Mouse (Mus musculus) forebrain, embryonic 13.5 days (tissue): ENCODE results near the gene Rnf214. TPM values are rescaled to one million over a fixed set of nuclear protein-coding genes. Genes with fewer than 3 reads are reported as not detected.

Experiments used
- ATAC-seq: fragments of 200-750 bp; cut with Nextera tagmentation; 2 replicates; pipeline ENCODE4 v1.8.0; 2017
- H3K27ac ChIP-seq: fragments of 300-500 bp; sonication (generic); 2 replicates; pipeline ENCODE4 v1.5.1; 2015; ENCODE audit warnings: inconsistent platforms, mild to moderate bottlenecking, moderate library complexity
- H3K27me3 ChIP-seq: fragments of 300-500 bp; sonication (generic); 2 replicates; pipeline ENCODE4 v1.6.1; 2015; ENCODE audit warnings: mild to moderate bottlenecking, inconsistent platforms
- H3K36me3 ChIP-seq: fragments of 300-500 bp; sonication (generic); 2 replicates; pipeline ENCODE4 v1.6.1; 2015; ENCODE audit warnings: mild to moderate bottlenecking, inconsistent platforms; ENCODE audit not compliant: poor library complexity, severe bottlenecking
- H3K4me1 ChIP-seq: fragments of 300-500 bp; sonication (generic); 2 replicates; pipeline ENCODE4 v1.6.1; 2015; ENCODE audit warnings: inconsistent platforms
- H3K4me2 ChIP-seq: fragments of 300-500 bp; sonication (generic); 2 replicates; pipeline ENCODE4 v1.6.1; 2015; ENCODE audit warnings: inconsistent platforms, mild to moderate bottlenecking, moderate library complexity
- H3K4me3 ChIP-seq: fragments of 300-500 bp; sonication (generic); 2 replicates; pipeline ENCODE4 v1.5.1; 2015; ENCODE audit warnings: mild to moderate bottlenecking, inconsistent platforms
- H3K9ac ChIP-seq: fragments of 300-500 bp; sonication (generic); 2 replicates; pipeline ENCODE4 v1.6.1; 2015; ENCODE audit warnings: mild to moderate bottlenecking, inconsistent platforms
- H3K9me3 ChIP-seq: fragments of 300-500 bp; sonication (generic); replicated peaks from 2 replicates; pipeline ENCODE4 v1.6.1; 2016; ENCODE audit warnings: inconsistent platforms
- WGBS: fragments of 180-500 bp; shearing (Covaris S2); methylation state at CpG from one replicate; pipeline ENCODE4 v1.1.7; 2015; 5-methylcytosine and 5-hydroxymethylcytosine counted together
- polyA plus RNA-seq: library from polyadenylated mRNA; unstranded; fragments of >200 nt; fragmentation: Nextera tagmentation; extraction: Ambion mirVana; gene quantifications from 2 replicates; pipeline ENCODE4 v1.2.1, GENCODE M21; 2015

Rnf214 gene
- 92.9 and 94.3 TPM in 2 replicates for polyA plus RNA-seq

GRCm38 (mm10) chr9:45906355-45907077, at the start of gene Rnf214, which contains the start of gene Pcsk7:
Gene Rnf214 (minus strand): TSS chr9:45906911.
Gene Pcsk7 (plus strand): TSS chr9:45906497.
- peak; percentile 94 for ATAC-seq
- Histone ChIP-seq H3K9me3 (no peaks in the 10 kb centered on the region), H3K36me3 (peaks cover 45% of the 10 kb centered on the region)

GRCm38 (mm10) chr9:45955107-45955963, 48.6 kb upstream of the Rnf214 start, which contains the start of gene Sidt2:
Gene Sidt2 (minus strand): TSS chr9:45955258.
- peak within 1 kb of the TSS; percentile 91 for H3K4me3 ChIP-seq
- H3K4me2 ChIP-seq = peak within 1 kb of the TSS; percentile 96
- ATAC-seq = peak; percentile 98
- peaks cover 48% of the 10 kb centered on the region for H3K4me1 ChIP-seq
- no peaks in the 10 kb centered on the region for H3K9me3 ChIP-seq
- H3K27me3 ChIP-seq = no peaks in the 10 kb centered on the region
- peak within 1 kb of the TSS; percentile 89 for H3K9ac ChIP-seq
- WGBS = under 1% methylated on average over 43 of the region's 48 CpGs
- peaks cover 20% of the 10 kb centered on the region for H3K36me3 ChIP-seq
- H3K27ac ChIP-seq = peak within 1 kb of the TSS; percentile 75

More at GRCm38 (mm10) chr9:45906355-45907077, at the start of gene Rnf214, which contains the start of gene Pcsk7:
- H3K4me1 ChIP-seq = peaks cover 31% of the 10 kb centered on the region
- H3K9ac ChIP-seq = peak within 1 kb of the TSS; percentile 93
- H3K4me2 ChIP-seq = peak within 1 kb of the TSS; percentile 86
- H3K27ac ChIP-seq = peak within 1 kb of the TSS; percentile 95
- WGBS = under 1% methylated on average over 64 of the region's 80 CpGs
- peak within 1 kb of the TSS; percentile 90 for H3K4me3 ChIP-seq
- H3K27me3 ChIP-seq = no peaks in the 10 kb centered on the region

- Histone ChIP-seq H3K4me1 (peaks cover 48% of the 10 kb centered on the region), H3K36me3 (peaks cover 24% of the 10 kb centered on the region), H3K4me3 (peak overlapping the region; percentile 91), H3K9me3 (no peaks in the 10 kb centered on the region), H3K27ac (peak overlapping the region; percentile 75), H3K9ac (peak overlapping the region; percentile 89), H3K4me2 (peak overlapping the region; percentile 96), H3K27me3 (no peaks in the 10 kb centered on the region)
- WGBS = under 1% methylated on average over 61 of the region's 63 CpGs
- peak; percentile 37; the same call in 1 of the 2 replicates for ATAC-seq
Observed at GRCm38 (mm10) chr9:45954294-45955106, 47.8 kb upstream of the Rnf214 start.

- H3K27ac ChIP-seq = no peak overlapping the region
- peaks cover 31% of the 10 kb centered on the region for H3K36me3 ChIP-seq
- WGBS = 65% methylated on average over 13 of the region's 13 CpGs
- H3K27me3 ChIP-seq = no peaks in the 10 kb centered on the region
- peak overlapping the region; percentile 89 for H3K9ac ChIP-seq
- peak overlapping the region; percentile 91 for H3K4me3 ChIP-seq
- ATAC-seq = no peak
- H3K9me3 ChIP-seq = no peaks in the 10 kb centered on the region
- H3K4me1 ChIP-seq = peaks cover 44% of the 10 kb centered on the region
- peak overlapping the region; percentile 96 for H3K4me2 ChIP-seq
Observed at GRCm38 (mm10) chr9:45953511-45954293, 47.0 kb upstream of the Rnf214 start.

- H3K9me3 ChIP-seq = no peaks in the 10 kb centered on the region
- H3K27me3 ChIP-seq = no peaks in the 10 kb centered on the region
- peak overlapping the region; percentile 89; the same call in 1 of the 2 replicates for H3K9ac ChIP-seq
- no peak for ATAC-seq
- peak overlapping the region; percentile 96 for H3K4me2 ChIP-seq
- H3K27ac ChIP-seq = no peak overlapping the region
- H3K36me3 ChIP-seq = peaks cover 39% of the 10 kb centered on the region
- 78% methylated on average over 7 of the region's 7 CpGs for WGBS
- no peak overlapping the region for H3K4me3 ChIP-seq
- H3K4me1 ChIP-seq = peaks cover 39% of the 10 kb centered on the region
Observed at GRCm38 (mm10) chr9:45952890-45953289, 46.2 kb upstream of the Rnf214 start.

- Histone ChIP-seq H3K4me2 (no peak overlapping the region), H3K36me3 (peaks cover 48% of the 10 kb centered on the region), H3K4me1 (peaks cover 33% of the 10 kb centered on the region), H3K27me3 (no peaks in the 10 kb centered on the region), H3K9ac (no peak overlapping the region), H3K27ac (no peak overlapping the region), H3K4me3 (no peak overlapping the region), H3K9me3 (no peaks in the 10 kb centered on the region)
- no peak for ATAC-seq
- WGBS = 90% methylated on average over 4 of the region's 4 CpGs
Observed at GRCm38 (mm10) chr9:45952057-45952456, 45.3 kb upstream of the Rnf214 start.

- 93% methylated on average over 10 of the region's 10 CpGs for WGBS
- ATAC-seq = no peak
- peaks cover 97% of the 10 kb centered on the region for H3K36me3 ChIP-seq
Observed at GRCm38 (mm10) chr9:45946872-45947183, 40.1 kb upstream of the Rnf214 start.

GRCm38 (mm10) chr9:45946182-45946871, 39.6 kb upstream of the Rnf214 start:
- H3K27me3 ChIP-seq = no peaks in the 10 kb centered on the region
- H3K27ac ChIP-seq = no peak overlapping the region
- H3K4me1 ChIP-seq = no peaks in the 10 kb centered on the region
- no peak overlapping the region for H3K4me3 ChIP-seq
- H3K36me3 ChIP-seq = peaks cover 97% of the 10 kb centered on the region
- no peak overlapping the region for H3K4me2 ChIP-seq
- no peak for ATAC-seq
- WGBS = 89% methylated on average over 16 of the region's 16 CpGs
- no peaks in the 10 kb centered on the region for H3K9me3 ChIP-seq
- no peak overlapping the region for H3K9ac ChIP-seq

More at GRCm38 (mm10) chr9:45946872-45947183, 40.1 kb upstream of the Rnf214 start:
- no peaks in the 10 kb centered on the region for H3K27me3 ChIP-seq
- no peaks in the 10 kb centered on the region for H3K9me3 ChIP-seq
- H3K9ac ChIP-seq = no peak overlapping the region
- H3K4me3 ChIP-seq = no peak overlapping the region
- H3K27ac ChIP-seq = no peak overlapping the region
- no peaks in the 10 kb centered on the region for H3K4me1 ChIP-seq
- H3K4me2 ChIP-seq = no peak overlapping the region

GRCm38 (mm10) chr9:45945721-45946120, 39.0 kb upstream of the Rnf214 start:
- no peak for ATAC-seq
- no peaks in the 10 kb centered on the region for H3K27me3 ChIP-seq
- peaks cover 99% of the 10 kb centered on the region for H3K36me3 ChIP-seq
- H3K9ac ChIP-seq = no peak overlapping the region
- no peak overlapping the region for H3K4me3 ChIP-seq
- H3K4me2 ChIP-seq = no peak overlapping the region
- no peaks in the 10 kb centered on the region for H3K4me1 ChIP-seq
- no peak overlapping the region for H3K27ac ChIP-seq
- H3K9me3 ChIP-seq = no peaks in the 10 kb centered on the region
- WGBS = 84% methylated on average over 13 of the region's 13 CpGs

- H3K4me2 ChIP-seq = no peak overlapping the region
- H3K4me3 ChIP-seq = no peak overlapping the region
- no peaks in the 10 kb centered on the region for H3K4me1 ChIP-seq
- no peak overlapping the region for H3K9ac ChIP-seq
- H3K36me3 ChIP-seq = peaks cover 94% of the 10 kb centered on the region
- no peak overlapping the region for H3K27ac ChIP-seq
- no peaks in the 10 kb centered on the region for H3K9me3 ChIP-seq
- ATAC-seq = no peak
- 88% methylated on average over 13 of the region's 13 CpGs for WGBS
- H3K27me3 ChIP-seq = no peaks in the 10 kb centered on the region
Observed at GRCm38 (mm10) chr9:45944506-45945400, 38.0 kb upstream of the Rnf214 start.
